Mouse (Mus musculus): ENCODE data around the gene Stn1. TPM values are rescaled to one million over a fixed set of nuclear protein-coding genes. Genes with fewer than 3 reads are reported as not detected.

The Stn1 gene
- total RNA-seq, 1 experiment from 2014 or later, result 17.3 TPM

- DNase-seq, result no peak
Observed at GRCm38 (mm10) chr19:47545055-47545454, 7.7 kb upstream of the Stn1 start.

- DNase-seq, result no peak
Observed at GRCm38 (mm10) chr19:47542441-47542840, 5.1 kb upstream of the Stn1 start.

- DNase-seq, result no peak
Observed at GRCm38 (mm10) chr19:47538801-47539200, 1.5 kb upstream of the Stn1 start.

GRCm38 (mm10) chr19:47537879-47538278, 572 bp upstream of the Stn1 start:
- no peak for DNase-seq

GRCm38 (mm10) chr19:47536521-47537299, 597 bp downstream of the Stn1 start:
- peak; percentile 99 for DNase-seq

- DNase-seq, result no peak
Observed at GRCm38 (mm10) chr19:47534131-47534530, 3.2 kb downstream of the Stn1 start.

GRCm38 (mm10) chr19:47532449-47532848, 4.9 kb downstream of the Stn1 start:
- DNase-seq, result no peak

GRCm38 (mm10) chr19:47531309-47531708, 6.0 kb downstream of the Stn1 start:
- DNase-seq, result no peak

- DNase-seq, result no peak
Observed at GRCm38 (mm10) chr19:47526239-47526986, 10.9 kb downstream of the Stn1 start.

- DNase-seq, result no peak
Observed at GRCm38 (mm10) chr19:47524905-47525304, 12.4 kb downstream of the Stn1 start.

GRCm38 (mm10) chr19:47521403-47521802, 15.9 kb downstream of the Stn1 start:
- no peak for DNase-seq

- DNase-seq, result no peak
Observed at GRCm38 (mm10) chr19:47519163-47519893, 18.0 kb downstream of the Stn1 start.

GRCm38 (mm10) chr19:47518475-47519162, 18.7 kb downstream of the Stn1 start:
- DNase-seq, result no peak

GRCm38 (mm10) chr19:47517570-47517969, 19.7 kb downstream of the Stn1 start:
- DNase-seq, result no peak

GRCm38 (mm10) chr19:47516879-47517278, 20.4 kb downstream of the Stn1 start:
- DNase-seq, result no peak

- DNase-seq, result no peak
Observed at GRCm38 (mm10) chr19:47515091-47515490, 22.2 kb downstream of the Stn1 start.

- no peak for DNase-seq
Observed at GRCm38 (mm10) chr19:47513618-47513897, 23.7 kb downstream of the Stn1 start.

GRCm38 (mm10) chr19:47512794-47513617, 24.3 kb downstream of the Stn1 start:
- no peak for DNase-seq

- DNase-seq, result no peak
Observed at GRCm38 (mm10) chr19:47511958-47512357, 25.3 kb downstream of the Stn1 start.

GRCm38 (mm10) chr19:47511294-47511675, 26.0 kb downstream of the Stn1 start:
- DNase-seq, result no peak

- DNase-seq, result no peak
Observed at GRCm38 (mm10) chr19:47510473-47511293, 26.6 kb downstream of the Stn1 start.

Data from adrenal gland, postnatal 25 days (tissue).